18 mouse cellular contexts compared by ENCODE assay signal in the genomic region with DNA sequence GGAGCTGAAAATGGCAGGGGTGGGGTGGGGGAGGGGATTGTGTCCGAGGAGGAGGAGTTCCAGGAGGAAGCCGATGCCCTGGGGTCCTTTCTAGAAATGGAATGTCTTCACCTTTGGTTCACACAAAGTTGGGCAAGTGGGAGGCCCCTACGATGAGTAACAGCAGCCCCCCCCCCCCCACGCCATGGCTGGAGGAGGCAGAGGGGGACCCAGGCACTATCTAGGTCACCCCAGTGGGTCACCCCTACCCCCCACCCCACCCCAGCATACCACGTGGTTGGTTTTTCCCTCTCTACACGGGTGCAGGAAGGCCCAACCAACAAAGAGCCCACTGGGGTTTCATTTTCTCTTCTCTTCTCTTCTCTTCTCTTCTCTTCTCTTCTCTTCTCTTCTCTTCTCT. TPM values are rescaled to one million over a fixed set of nuclear protein-coding genes. Genes with fewer than 3 reads are reported as not detected.
"Had no signal": no experiment of that assay in that cellular context is flagged by ENCODE, and none has a peak within 500 bp of the region (broad histone marks: within the 10 kb centered on the region; RNA-seq: fewer than 3 reads in every experiment).

No protein-coding gene starts in this region.

- DNase-seq: kidney, adult 11 months; kidney, adult 9 months; kidney, postnatal 36 days; left cerebral cortex, postnatal 4 days; lung, adult 18-20 months; midbrain, embryonic 14.5 days; right cerebral cortex, adult 18-20 months; spleen, adult 18-20 months had no signal

- H3K9me3 ChIP-seq: limb, embryonic 13.5 days; midbrain, embryonic 10.5 days; neural tube, embryonic 13.5 days had no signal

- H3K9ac ChIP-seq: limb, embryonic 13.5 days; liver, embryonic 14.5 days; neural tube, embryonic 13.5 days had no signal

- H3K36me3 ChIP-seq: limb, embryonic 13.5 days; midbrain, embryonic 10.5 days; neural tube, embryonic 13.5 days had no signal

- H3K27ac ChIP-seq: kidney, postnatal 0 days; limb, embryonic 13.5 days; liver, embryonic 14.5 days; midbrain, embryonic 10.5 days; neural tube, embryonic 13.5 days had no signal

- H3K4me3 ChIP-seq: neural tube, embryonic 13.5 days had no signal

RNA-seq across cellular contexts. Expression of a gene that starts 4.7 kb away (rescaled TPM):
- total RNA-seq: layer of hippocampus, adult 18-20 months; layer of hippocampus, postnatal 10 days; liver, adult 2 months had no signal
- polyA plus RNA-seq: midbrain, embryonic 10.5 days; midbrain, embryonic 14.5 days had no signal

RNA-seq across cellular contexts. Expression of a gene that starts 8.0 kb away (rescaled TPM):
- total RNA-seq: liver, adult 2 months; monocyte, adult 5-6 weeks had no signal
- polyA plus RNA-seq: kidney, postnatal 0 days; limb, embryonic 13.5 days; liver, adult 2 months; lung, embryonic 16.5 days; midbrain, embryonic 10.5 days had no signal
